Mouse (Mus musculus) embryo, embryonic 10 days (tissue): ENCODE measurements at regions not wholly inside any gene's neighbourhood (a gene's known extent, or its start where the extent isn't known, plus 50 kb on each side); places are given as distances from the start of the nearest gene placed in this dataset.

ENCODE experiments used
- DNase-seq: peaks from one replicate; pipeline ENCODE4 v3.0.0-alpha.2; 2015; ENCODE audit warnings: low spot score

- no peak for DNase-seq
Observed at GRCm38 (mm10) chr1:122607309-122607708, 1039.5 kb upstream of the Ddx18 start.

DNA sequence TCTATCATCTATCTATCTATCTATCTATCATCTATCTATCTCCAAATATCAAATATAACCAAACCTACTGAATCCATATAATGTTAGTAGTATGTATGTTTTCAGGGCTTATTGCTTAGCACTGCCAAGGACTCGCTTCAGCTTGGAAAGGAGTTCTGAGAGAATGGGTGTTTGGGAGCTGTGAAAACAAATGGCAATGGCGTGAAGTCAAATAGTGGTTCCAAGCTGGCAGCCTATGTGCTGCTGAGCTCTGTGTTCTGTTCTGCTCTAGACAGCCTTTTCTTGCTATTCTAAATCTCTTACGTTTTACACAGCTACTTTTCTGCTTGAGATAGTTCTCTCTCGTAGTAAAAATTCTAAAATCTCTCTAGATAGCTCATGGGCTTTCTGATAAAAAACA lies 1008.2 kb upstream of the Ddx18 start:
- DNase-seq, result no peak

DNA sequence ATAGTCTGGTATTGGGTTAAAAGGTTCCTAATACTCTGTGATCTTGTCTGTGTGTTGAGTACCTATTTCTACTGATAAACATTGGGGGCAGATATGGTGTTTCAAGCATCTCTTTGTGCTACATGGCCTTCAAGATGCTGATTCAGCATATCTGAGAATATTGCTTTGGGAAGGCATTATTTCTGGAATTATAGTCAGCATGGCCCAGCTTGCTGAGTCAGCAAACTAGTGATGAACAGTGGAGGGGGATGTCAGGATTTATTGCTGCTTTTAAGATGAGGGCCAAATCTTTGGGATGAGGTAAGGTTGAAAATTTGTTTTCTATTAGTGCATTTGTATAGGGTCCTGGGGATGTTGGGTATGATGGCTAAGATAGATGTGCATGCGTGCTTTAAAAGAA lies 983.8 kb upstream of the Ddx18 start:
- DNase-seq, result no peak

DNA sequence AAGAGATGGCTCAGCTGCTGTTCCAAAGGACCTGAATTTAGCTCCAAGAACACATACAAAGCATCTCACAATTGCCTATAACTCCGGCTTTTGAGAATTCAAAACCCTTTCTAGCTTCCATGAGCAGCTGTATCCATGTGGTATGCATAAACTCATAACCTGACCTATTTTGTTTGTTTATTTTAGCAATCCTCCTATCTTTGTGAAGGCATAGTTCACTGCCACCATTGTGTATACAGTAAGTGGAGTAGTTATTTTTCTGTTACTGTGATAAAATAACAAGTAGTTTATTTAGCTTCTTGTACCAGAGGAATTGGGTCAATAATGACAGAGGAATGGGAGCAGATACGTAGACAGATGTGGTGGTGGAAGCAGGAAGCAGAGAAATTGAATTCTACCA lies 941.8 kb upstream of the Ddx18 start:
- DNase-seq, result no peak

DNA sequence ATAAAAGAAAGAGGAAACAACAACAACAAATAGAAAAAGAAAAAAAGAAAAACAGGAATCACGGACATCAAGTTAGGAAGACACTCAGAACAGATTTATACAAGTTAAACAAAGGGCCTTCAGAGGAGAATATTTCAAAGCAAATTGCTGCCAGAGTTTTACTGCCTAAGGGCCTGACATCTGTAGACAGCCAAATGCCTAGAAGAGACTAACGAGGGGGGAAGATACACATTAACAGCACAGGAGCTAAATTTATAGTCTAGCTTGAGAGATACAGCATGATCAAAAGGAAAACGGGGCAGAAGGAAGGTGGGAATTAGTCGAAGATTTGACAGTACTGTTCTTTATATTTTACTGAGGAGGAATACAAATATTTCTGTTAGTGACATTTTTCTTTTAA lies 933.9 kb upstream of the Ddx18 start:
- no peak for DNase-seq

DNA sequence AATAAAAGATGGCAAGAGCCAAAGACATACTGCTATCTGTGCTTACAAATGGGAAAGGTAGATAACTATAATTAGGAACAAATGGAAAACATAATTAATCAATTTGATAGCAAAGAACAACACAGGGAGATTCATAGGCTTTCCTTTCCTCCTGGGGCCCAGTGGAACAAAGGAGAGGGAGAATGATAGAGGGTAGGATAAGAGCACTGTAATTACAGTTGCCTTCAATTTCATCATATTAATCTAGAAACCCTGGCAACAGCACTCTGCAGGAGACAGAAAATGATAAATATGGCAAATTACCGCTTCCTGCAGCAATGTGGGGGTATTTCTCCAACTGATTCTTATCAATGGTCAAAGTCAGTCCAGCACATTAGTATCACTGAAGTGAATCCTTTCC lies 910.2 kb upstream of the Ddx18 start:
- no peak for DNase-seq

DNA sequence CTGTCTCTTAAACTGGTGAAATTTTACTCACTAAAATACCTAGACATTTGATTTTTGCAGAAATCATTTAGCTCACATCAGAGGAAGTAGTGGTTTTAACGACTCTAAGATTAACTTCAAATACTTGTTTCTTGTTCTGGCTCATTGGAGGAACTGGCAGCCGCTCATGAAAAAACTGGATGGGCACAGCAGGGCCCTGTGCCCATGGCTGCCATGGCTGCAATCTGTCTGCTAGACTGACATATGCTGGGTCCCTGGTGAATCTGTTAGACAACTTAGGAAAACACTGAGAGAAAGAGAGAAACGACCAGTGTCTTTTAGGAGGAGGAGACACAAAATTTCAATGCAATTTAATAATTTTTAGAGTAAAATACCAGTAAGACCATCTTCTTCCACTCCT lies 896.1 kb upstream of the Ddx18 start:
- DNase-seq, result no peak

- no peak for DNase-seq
Observed at GRCm38 (mm10) chr1:122459056-122459455, 891.3 kb upstream of the Ddx18 start.

DNA sequence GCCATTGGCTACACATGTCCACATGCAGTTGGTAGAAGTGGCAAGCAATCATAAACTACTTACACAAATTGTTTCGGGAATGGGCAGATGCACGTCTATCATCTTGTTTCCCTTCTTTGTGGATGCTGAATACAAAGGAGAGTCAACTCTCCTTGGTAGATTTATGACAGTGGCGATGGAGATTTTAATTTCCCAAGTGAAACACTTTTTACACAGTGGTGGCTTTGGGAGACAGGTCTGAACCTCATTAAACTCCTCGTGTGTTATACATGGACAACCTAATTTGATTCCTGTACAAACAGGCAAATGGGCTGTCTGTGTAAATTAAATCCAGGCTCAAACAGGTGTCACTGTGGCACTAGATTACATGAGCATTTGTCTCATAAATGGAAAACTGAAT lies 887.1 kb upstream of the Ddx18 start:
- DNase-seq, result no peak

DNA sequence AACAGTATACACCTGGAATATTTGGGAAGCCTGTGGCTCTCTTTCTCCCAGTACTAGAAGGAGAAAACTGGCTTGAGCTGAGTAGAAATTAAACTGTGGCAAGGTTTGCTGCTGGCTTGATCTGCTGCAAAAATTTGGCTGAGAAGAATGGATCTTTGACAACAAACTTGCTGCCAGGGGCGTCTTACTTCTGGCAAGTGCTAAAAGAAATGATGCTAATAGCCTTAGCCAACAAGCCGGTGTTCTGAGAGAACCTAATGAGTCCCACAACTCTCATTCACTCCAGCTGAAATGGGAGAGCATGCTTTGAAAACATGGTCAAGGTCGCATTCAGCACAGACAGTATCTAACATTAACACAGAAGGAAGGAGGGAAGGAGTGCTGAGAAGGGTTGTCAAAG lies 885.8 kb upstream of the Ddx18 start:
- DNase-seq, result no peak

DNA sequence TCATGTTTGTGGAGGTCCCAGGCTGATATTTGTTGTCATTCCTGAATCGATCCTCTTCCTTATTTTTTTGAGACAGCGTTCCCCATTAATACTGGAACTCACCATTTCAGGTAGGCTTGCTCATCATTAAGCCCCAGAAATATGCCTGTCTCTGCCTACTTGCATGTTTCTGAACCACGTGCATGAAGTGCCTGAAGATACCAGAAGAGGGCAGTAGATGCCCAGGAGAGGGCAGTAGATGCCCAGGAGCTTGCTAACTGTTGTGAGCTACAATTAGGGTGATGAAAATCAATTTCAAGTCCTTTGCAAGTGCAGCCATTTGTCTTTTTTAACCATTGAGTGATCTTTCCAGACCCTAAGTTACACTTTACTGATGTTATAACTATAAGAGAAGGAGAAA lies 871.6 kb upstream of the Ddx18 start:
- DNase-seq, result peak; percentile 17

DNA sequence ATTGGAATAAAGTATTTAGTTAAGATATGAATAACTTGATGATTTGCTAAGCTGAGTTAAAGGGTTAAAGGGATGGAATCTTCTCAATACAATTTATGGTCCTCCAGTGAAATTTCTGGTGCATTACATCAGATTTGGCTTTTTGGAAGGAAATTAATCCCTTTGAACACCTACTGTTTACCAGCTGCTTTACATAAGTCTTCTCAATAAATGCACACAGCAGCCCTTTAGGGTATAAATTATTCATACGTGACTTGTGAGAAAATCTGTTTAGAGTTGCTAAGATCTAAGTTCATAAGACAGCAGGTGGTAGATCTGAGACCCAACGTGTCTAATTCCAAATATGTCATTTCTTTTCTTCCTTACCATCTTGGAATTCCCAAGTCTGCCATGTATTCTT lies 855.7 kb upstream of the Ddx18 start:
- no peak for DNase-seq

DNA sequence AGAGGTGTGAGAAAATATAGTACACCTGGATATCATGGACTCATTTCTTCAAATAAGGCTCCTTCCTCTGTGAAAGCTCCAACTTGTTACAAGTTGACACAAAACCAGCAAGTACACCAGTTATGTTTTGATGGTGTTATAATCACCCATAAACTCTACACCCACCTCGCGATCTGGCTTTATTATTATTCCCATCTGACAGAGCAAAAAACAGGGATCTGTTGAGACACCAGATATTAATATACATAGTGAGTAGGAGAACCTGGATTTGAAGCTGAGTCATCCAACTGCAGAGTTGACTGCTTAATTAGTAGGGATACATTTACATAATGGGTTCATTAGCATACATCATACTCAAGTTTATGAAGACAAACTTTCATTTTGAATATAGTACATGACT lies 828.6 kb upstream of the Ddx18 start:
- DNase-seq, result no peak

DNA sequence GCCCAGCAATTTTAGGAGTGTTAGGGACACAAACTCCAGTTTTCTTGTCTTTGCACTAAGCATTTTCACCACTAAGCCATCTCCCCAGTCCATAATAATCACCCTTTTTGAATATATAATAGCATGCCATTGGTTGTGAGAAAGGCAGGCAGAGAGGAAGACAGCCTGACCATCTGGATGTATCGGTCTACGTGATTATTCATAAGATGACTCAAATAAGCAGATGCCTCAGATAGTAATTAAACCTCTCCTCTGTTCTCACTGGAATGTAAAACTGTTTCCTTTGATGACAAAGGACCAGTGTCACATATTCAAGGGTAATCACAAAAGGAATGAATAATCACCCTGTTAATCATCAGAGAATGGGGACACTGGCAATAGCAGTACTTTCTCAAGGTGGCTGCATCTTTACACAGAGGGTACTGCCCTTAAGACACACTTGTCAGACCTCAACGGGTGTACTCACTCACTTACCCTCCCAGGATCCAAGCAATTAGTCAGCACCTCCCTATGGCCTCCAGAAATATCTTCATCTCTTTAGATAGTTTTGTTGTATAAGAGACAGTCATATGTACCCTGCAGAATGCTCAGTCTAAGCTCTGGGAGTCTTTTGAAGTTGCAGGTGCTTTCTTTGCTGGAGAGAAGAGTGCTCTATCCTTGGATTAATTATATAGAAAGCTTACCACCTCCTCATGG lies 826.0 kb upstream of the Ddx18 start:
- no peak for DNase-seq

GRCm38 (mm10) chr1:122357015-122357414 lies 789.2 kb upstream of the Ddx18 start:
- DNase-seq, result peak; percentile 97

DNA sequence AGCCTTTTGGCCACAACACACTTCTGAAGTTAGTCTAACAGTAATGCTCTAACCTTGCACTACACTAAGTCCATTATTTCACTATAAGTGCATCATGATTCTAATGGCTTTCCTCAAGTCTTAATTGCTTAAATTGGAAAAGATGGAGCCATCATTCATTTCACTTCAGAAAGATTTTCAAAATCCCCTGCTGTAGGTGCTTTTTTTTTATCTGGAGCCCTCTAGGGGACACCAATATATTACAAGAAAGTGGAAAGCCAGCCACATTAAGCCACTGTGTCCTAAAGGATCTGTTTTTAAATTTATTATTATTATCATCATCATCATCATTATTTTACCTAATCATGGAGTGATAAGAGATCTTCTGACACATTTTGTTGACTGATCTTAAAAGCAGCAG lies 783.7 kb upstream of the Ddx18 start:
- no peak for DNase-seq

DNA sequence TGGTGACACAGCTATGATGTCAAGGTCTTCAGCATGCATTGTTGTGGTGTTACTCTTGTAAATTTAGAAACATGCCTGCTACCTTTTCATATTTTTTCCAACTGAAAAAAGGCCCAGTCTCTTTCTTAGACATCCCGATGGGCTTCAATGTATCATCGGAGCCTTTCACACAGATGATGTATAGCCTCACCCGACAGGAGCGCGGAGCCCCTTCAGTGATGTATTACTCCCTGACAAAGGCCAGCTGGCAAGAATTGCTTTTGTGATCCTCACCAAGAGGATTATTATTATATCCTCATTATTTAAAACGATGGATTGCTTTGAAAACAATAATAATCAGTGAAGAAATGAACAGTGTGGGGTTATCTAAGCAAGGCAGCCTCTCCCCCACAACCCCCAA lies 765.5 kb upstream of the Ddx18 start:
- no peak for DNase-seq

GRCm38 (mm10) chr1:122328276-122328675 lies 760.5 kb upstream of the Ddx18 start:
- DNase-seq, result no peak
